Mouse (Mus musculus): ENCODE measurements around the gene A730061H03Rik. TPM values are rescaled to one million over a fixed set of nuclear protein-coding genes. Genes with fewer than 3 reads are reported as not detected.

A730061H03Rik gene
- polyA plus RNA-seq, 1 experiment from 2014 or later = 1.2 TPM

- Histone ChIP-seq H3K4me2 (no peak overlapping the region), H3K9me3 (no peaks in the 10 kb centered on the region), H3K4me3 (replicated peaks) (no peak overlapping the region), H3K9ac (no peak overlapping the region), H3K27ac (no peak overlapping the region), H3K4me1 (0 out of 2 replicates have a peak, but pooled peaks cover 12% of the 10 kb centered on the region), H3K36me3 (no peaks in the 10 kb centered on the region), H3K27me3 (replicated peaks) (no peaks in the 10 kb centered on the region)
- 49% methylated on average over 6 of the region's 6 CpGs for WGBS
- ATAC-seq (ENCODE audit: insufficient read depth, low FRiP score, low read depth) = no peak
These were observed 24.0 kb downstream of the A730061H03Rik start for GRCm38 (mm10) chr14:55536116-55536745.

- 24% methylated on average over 3 of the region's 3 CpGs for WGBS
- H3K27me3 ChIP-seq (replicated peaks) = peaks cover 12% of the 10 kb centered on the region; the same call in 1 of the 2 replicates
- no peaks in the 10 kb centered on the region for H3K36me3 ChIP-seq
- H3K9me3 ChIP-seq = no peaks in the 10 kb centered on the region
- no peak overlapping the region for H3K9ac ChIP-seq
- H3K4me2 ChIP-seq = no peak overlapping the region
- no peaks in the 10 kb centered on the region for H3K4me1 ChIP-seq
- no peak overlapping the region for H3K4me3 ChIP-seq (replicated peaks)
- H3K27ac ChIP-seq = no peak overlapping the region
- no peak for ATAC-seq (ENCODE audit: insufficient read depth, low FRiP score, low read depth)
These were observed 32.3 kb downstream of the A730061H03Rik start for GRCm38 (mm10) chr14:55527940-55528339.

- ATAC-seq (ENCODE audit: insufficient read depth, low FRiP score, low read depth) = no peak
- Histone ChIP-seq H3K27me3 (replicated peaks) (peaks cover 23% of the 10 kb centered on the region), H3K9me3 (no peaks in the 10 kb centered on the region), H3K36me3 (no peaks in the 10 kb centered on the region), H3K4me1 (no peaks in the 10 kb centered on the region), H3K27ac (no peak overlapping the region), H3K4me3 (replicated peaks) (no peak overlapping the region), H3K9ac (no peak overlapping the region), H3K4me2 (no peak overlapping the region)
- 66% methylated on average over 2 of the region's 2 CpGs for WGBS
These were observed 33.5 kb downstream of the A730061H03Rik start for GRCm38 (mm10) chr14:55526674-55527073.

GRCm38 (mm10) chr14:55524785-55525184 is 35.4 kb downstream of the A730061H03Rik start, which contains the start of gene Nrl:
TSS of gene Nrl (minus strand) at chr14:55524981.
- 18% methylated on average over 8 of the region's 8 CpGs for WGBS
- H3K36me3 ChIP-seq = no peaks in the 10 kb centered on the region
- no peak for ATAC-seq (ENCODE audit: insufficient read depth, low FRiP score, low read depth)
- no peaks in the 10 kb centered on the region for H3K9me3 ChIP-seq
- no peak within 1 kb of the TSS for H3K27ac ChIP-seq
- H3K9ac ChIP-seq = no peak within 1 kb of the TSS
- H3K4me1 ChIP-seq = 0 out of 2 replicates have a peak, but pooled peaks cover 9% of the 10 kb centered on the region
- H3K4me2 ChIP-seq = no peak within 1 kb of the TSS
- H3K4me3 ChIP-seq (replicated peaks) = no peak within 1 kb of the TSS
- H3K27me3 ChIP-seq (replicated peaks) = peaks cover 38% of the 10 kb centered on the region

- Histone ChIP-seq H3K4me1 (0 out of 2 replicates have a peak, but pooled peaks cover 9% of the 10 kb centered on the region), H3K36me3 (no peaks in the 10 kb centered on the region), H3K27ac (no peak overlapping the region), H3K4me3 (replicated peaks) (no peak overlapping the region), H3K27me3 (replicated peaks) (peaks cover 43% of the 10 kb centered on the region), H3K9me3 (no peaks in the 10 kb centered on the region), H3K9ac (no peak overlapping the region), H3K4me2 (no peak overlapping the region)
- no peak for ATAC-seq (ENCODE audit: insufficient read depth, low FRiP score, low read depth)
- WGBS = 44% methylated on average over 4 of the region's 4 CpGs
These were observed 36.1 kb downstream of the A730061H03Rik start for GRCm38 (mm10) chr14:55524062-55524461.

- ATAC-seq (ENCODE audit: insufficient read depth, low FRiP score, low read depth) = no peak
- no peak overlapping the region for H3K9ac ChIP-seq
- peak overlapping the region; percentile 94 for H3K4me2 ChIP-seq
- H3K9me3 ChIP-seq = no peaks in the 10 kb centered on the region
- H3K27ac ChIP-seq = no peak overlapping the region
- 1% methylated on average over 61 of the region's 61 CpGs for WGBS
- no peaks in the 10 kb centered on the region for H3K36me3 ChIP-seq
- H3K4me3 ChIP-seq (replicated peaks) = peak overlapping the region; percentile 48
- peaks cover 45% of the 10 kb centered on the region for H3K27me3 ChIP-seq (replicated peaks)
- H3K4me1 ChIP-seq = 0 out of 2 replicates have a peak, but pooled peaks cover 9% of the 10 kb centered on the region
These were observed 39.5 kb downstream of the A730061H03Rik start for GRCm38 (mm10) chr14:55520451-55521361.

GRCm38 (mm10) chr14:55519604-55520003 is 40.6 kb downstream of the A730061H03Rik start:
- 64% methylated on average over 4 of the region's 4 CpGs for WGBS
- no peak overlapping the region for H3K4me2 ChIP-seq
- no peak overlapping the region for H3K27ac ChIP-seq
- H3K9me3 ChIP-seq = no peaks in the 10 kb centered on the region
- 0 out of 2 replicates have a peak, but pooled peaks cover 9% of the 10 kb centered on the region for H3K4me1 ChIP-seq
- H3K27me3 ChIP-seq (replicated peaks) = peaks cover 44% of the 10 kb centered on the region
- no peak overlapping the region for H3K4me3 ChIP-seq (replicated peaks)
- no peak for ATAC-seq (ENCODE audit: insufficient read depth, low FRiP score, low read depth)
- no peaks in the 10 kb centered on the region for H3K36me3 ChIP-seq
- H3K9ac ChIP-seq = no peak overlapping the region

GRCm38 (mm10) chr14:55518897-55519296 is 41.3 kb downstream of the A730061H03Rik start:
- Histone ChIP-seq H3K4me1 (0 out of 2 replicates have a peak, but pooled peaks cover 9% of the 10 kb centered on the region), H3K36me3 (no peaks in the 10 kb centered on the region), H3K27me3 (replicated peaks) (peaks cover 43% of the 10 kb centered on the region), H3K27ac (no peak overlapping the region), H3K4me2 (no peak overlapping the region), H3K4me3 (replicated peaks) (no peak overlapping the region), H3K9ac (no peak overlapping the region), H3K9me3 (no peaks in the 10 kb centered on the region)
- no peak for ATAC-seq (ENCODE audit: insufficient read depth, low FRiP score, low read depth)
- WGBS = 56% methylated on average over 2 of the region's 2 CpGs

- Histone ChIP-seq H3K36me3 (no peaks in the 10 kb centered on the region), H3K4me3 (replicated peaks) (no peak overlapping the region), H3K27ac (no peak overlapping the region), H3K9me3 (no peaks in the 10 kb centered on the region), H3K4me1 (0 out of 2 replicates have a peak, but pooled peaks cover 7% of the 10 kb centered on the region), H3K9ac (no peak overlapping the region), H3K27me3 (replicated peaks) (peaks cover 20% of the 10 kb centered on the region), H3K4me2 (no peak overlapping the region)
- no peak for ATAC-seq (ENCODE audit: insufficient read depth, low FRiP score, low read depth)
- 86% methylated on average over 4 of the region's 4 CpGs for WGBS
These were observed 44.4 kb downstream of the A730061H03Rik start for GRCm38 (mm10) chr14:55515846-55516245.

- Histone ChIP-seq H3K4me2 (no peak overlapping the region), H3K36me3 (no peaks in the 10 kb centered on the region), H3K9me3 (no peaks in the 10 kb centered on the region), H3K27ac (no peak overlapping the region), H3K4me3 (replicated peaks) (no peak overlapping the region), H3K4me1 (no peaks in the 10 kb centered on the region), H3K27me3 (replicated peaks) (peaks cover 5% of the 10 kb centered on the region; the same call in 1 of the 2 replicates), H3K9ac (no peak overlapping the region)
- 50% methylated on average over 10 of the region's 10 CpGs for WGBS
- ATAC-seq (ENCODE audit: insufficient read depth, low FRiP score, low read depth) = no peak
These were observed 46.3 kb downstream of the A730061H03Rik start for GRCm38 (mm10) chr14:55513927-55514326.

GRCm38 (mm10) chr14:55511037-55511436 is 49.2 kb downstream of the A730061H03Rik start:
- peaks cover 4% of the 10 kb centered on the region; the same call in 1 of the 2 replicates for H3K27me3 ChIP-seq (replicated peaks)
- H3K9me3 ChIP-seq = no peaks in the 10 kb centered on the region
- H3K4me3 ChIP-seq (replicated peaks) = no peak overlapping the region
- 49% methylated on average over 7 of the region's 7 CpGs for WGBS
- no peaks in the 10 kb centered on the region for H3K4me1 ChIP-seq
- ATAC-seq (ENCODE audit: insufficient read depth, low FRiP score, low read depth) = no peak
- no peak overlapping the region for H3K27ac ChIP-seq
- no peak overlapping the region for H3K9ac ChIP-seq
- no peak overlapping the region for H3K4me2 ChIP-seq
- H3K36me3 ChIP-seq = no peaks in the 10 kb centered on the region

Data from stomach, embryonic 15.5 days (tissue).